Mouse (Mus musculus): Measurements from ENCODE around the gene 2310034G01Rik. TPM values are rescaled to one million over a fixed set of nuclear protein-coding genes. Genes with fewer than 3 reads are reported as not detected.
A peak's percentile ranks its signal among the peaks of the same experiment; 100 is the strongest.

Gene 2310034G01Rik
- 1.7 and 1.8 TPM in 2 replicates for polyA plus RNA-seq (2015; fragmentation: Nextera tagmentation; extraction: Ambion mirVana)

GRCm38 (mm10) chr19:46350168-46350932 lies at the start of gene 2310034G01Rik:
2310034G01Rik (minus strand) TSS chr19:46350302.
- whole genome bisulfite sequencing = 54% methylated on average over 10 of the region's 10 CpGs
- Histone ChIP-seq H3K4me1 (ENCODE audit: control insufficient read depth, insufficient read depth, low read length) (peaks cover 13% of the 10 kb centered on the region), H3K36me3 (ENCODE audit: control insufficient read depth, insufficient read depth, low read length) (no peaks in the 10 kb centered on the region), H3K9me3 (replicated peaks; ENCODE audit: control insufficient read depth, low read length) (no peaks in the 10 kb centered on the region), H3K4me2 (ENCODE audit: low read depth, low read length) (peak within 1 kb of the TSS; percentile 81), H3K27me3 (ENCODE audit: control insufficient read depth, insufficient read depth, low read length) (no peaks in the 10 kb centered on the region), H3K4me3 (replicated peaks; ENCODE audit: low read length) (peak within 1 kb of the TSS; percentile 69), H3K27ac (ENCODE audit: low read length) (peak within 1 kb of the TSS; percentile 76), H3K9ac (ENCODE audit: low read length) (peak within 1 kb of the TSS; percentile 89)
- peak; percentile 49; the same call in 1 of the 2 replicates for ATAC-seq (ENCODE audit: insufficient read depth, low FRiP score)

- Histone ChIP-seq H3K4me2 (ENCODE audit: low read depth, low read length) (no peak overlapping the region), H3K4me3 (replicated peaks; ENCODE audit: low read length) (no peak overlapping the region), H3K27me3 (ENCODE audit: control insufficient read depth, insufficient read depth, low read length) (no peaks in the 10 kb centered on the region), H3K36me3 (ENCODE audit: control insufficient read depth, insufficient read depth, low read length) (peaks cover 10% of the 10 kb centered on the region; the same call in 1 of the 2 replicates), H3K27ac (ENCODE audit: low read length) (no peak overlapping the region), H3K9me3 (replicated peaks; ENCODE audit: control insufficient read depth, low read length) (no peaks in the 10 kb centered on the region), H3K9ac (ENCODE audit: low read length) (0 out of 2 replicates have a peak overlapping the region, but pooled peaks have one; percentile 24), H3K4me1 (ENCODE audit: control insufficient read depth, insufficient read depth, low read length) (peaks cover 18% of the 10 kb centered on the region)
- ATAC-seq (ENCODE audit: insufficient read depth, low FRiP score) = no peak
- WGBS = 77% methylated on average over 7 of the region's 7 CpGs
These were observed 49.8 kb upstream of the 2310034G01Rik start for GRCm38 (mm10) chr19:46399886-46400285.

GRCm38 (mm10) chr19:46399372-46399771 lies 49.3 kb upstream of the 2310034G01Rik start:
- Histone ChIP-seq H3K27ac (ENCODE audit: low read length) (no peak overlapping the region), H3K4me2 (ENCODE audit: low read depth, low read length) (no peak overlapping the region), H3K36me3 (ENCODE audit: control insufficient read depth, insufficient read depth, low read length) (peaks cover 10% of the 10 kb centered on the region; the same call in 1 of the 2 replicates), H3K9me3 (replicated peaks; ENCODE audit: control insufficient read depth, low read length) (no peaks in the 10 kb centered on the region), H3K4me1 (ENCODE audit: control insufficient read depth, insufficient read depth, low read length) (peaks cover 21% of the 10 kb centered on the region), H3K27me3 (ENCODE audit: control insufficient read depth, insufficient read depth, low read length) (no peaks in the 10 kb centered on the region), H3K4me3 (replicated peaks; ENCODE audit: low read length) (no peak overlapping the region), H3K9ac (ENCODE audit: low read length) (no peak overlapping the region)
- 81% methylated on average over 6 of the region's 6 CpGs for WGBS
- ATAC-seq (ENCODE audit: insufficient read depth, low FRiP score) = no peak

GRCm38 (mm10) chr19:46398401-46398800 lies 48.3 kb upstream of the 2310034G01Rik start:
- Histone ChIP-seq H3K4me1 (ENCODE audit: control insufficient read depth, insufficient read depth, low read length) (peaks cover 29% of the 10 kb centered on the region), H3K4me2 (ENCODE audit: low read depth, low read length) (peak overlapping the region; percentile 73), H3K4me3 (replicated peaks; ENCODE audit: low read length) (peak overlapping the region; percentile 92), H3K27ac (ENCODE audit: low read length) (no peak overlapping the region), H3K27me3 (ENCODE audit: control insufficient read depth, insufficient read depth, low read length) (no peaks in the 10 kb centered on the region), H3K36me3 (ENCODE audit: control insufficient read depth, insufficient read depth, low read length) (0 out of 2 replicates have a peak, but pooled peaks cover 6% of the 10 kb centered on the region), H3K9ac (ENCODE audit: low read length) (peak overlapping the region; percentile 89), H3K9me3 (replicated peaks; ENCODE audit: control insufficient read depth, low read length) (no peaks in the 10 kb centered on the region)
- ATAC-seq (ENCODE audit: insufficient read depth, low FRiP score) = no peak
- WGBS = 47% methylated on average over 3 of the region's 3 CpGs

GRCm38 (mm10) chr19:46397436-46398001 lies 47.4 kb upstream of the 2310034G01Rik start:
- no peak for ATAC-seq (ENCODE audit: insufficient read depth, low FRiP score)
- H3K36me3 ChIP-seq (ENCODE audit: control insufficient read depth, insufficient read depth, low read length) = 0 out of 2 replicates have a peak, but pooled peaks cover 3% of the 10 kb centered on the region
- peak overlapping the region; percentile 87; the same call in 1 of the 2 replicates for H3K27ac ChIP-seq (ENCODE audit: low read length)
- H3K27me3 ChIP-seq (ENCODE audit: control insufficient read depth, insufficient read depth, low read length) = no peaks in the 10 kb centered on the region
- H3K9ac ChIP-seq (ENCODE audit: low read length) = peak overlapping the region; percentile 89
- H3K9me3 ChIP-seq (replicated peaks; ENCODE audit: control insufficient read depth, low read length) = no peaks in the 10 kb centered on the region
- peak overlapping the region; percentile 73 for H3K4me2 ChIP-seq (ENCODE audit: low read depth, low read length)
- 3% methylated on average over 19 of the region's 19 CpGs for WGBS
- H3K4me1 ChIP-seq (ENCODE audit: control insufficient read depth, insufficient read depth, low read length) = peaks cover 30% of the 10 kb centered on the region
- H3K4me3 ChIP-seq (replicated peaks; ENCODE audit: low read length) = peak overlapping the region; percentile 92

- Histone ChIP-seq H3K27ac (ENCODE audit: low read length) (peak within 1 kb of the TSS; percentile 87), H3K4me1 (ENCODE audit: control insufficient read depth, insufficient read depth, low read length) (peaks cover 30% of the 10 kb centered on the region), H3K9me3 (replicated peaks; ENCODE audit: control insufficient read depth, low read length) (no peaks in the 10 kb centered on the region), H3K27me3 (ENCODE audit: control insufficient read depth, insufficient read depth, low read length) (no peaks in the 10 kb centered on the region), H3K4me2 (ENCODE audit: low read depth, low read length) (peak within 1 kb of the TSS; percentile 73), H3K9ac (ENCODE audit: low read length) (peak within 1 kb of the TSS; percentile 89), H3K36me3 (ENCODE audit: control insufficient read depth, insufficient read depth, low read length) (0 out of 2 replicates have a peak, but pooled peaks cover 3% of the 10 kb centered on the region), H3K4me3 (replicated peaks; ENCODE audit: low read length) (peak within 1 kb of the TSS; percentile 92)
- under 1% methylated on average over 57 of the region's 57 CpGs for WGBS
- peak; percentile 91 for ATAC-seq (ENCODE audit: insufficient read depth, low FRiP score)
These were observed 46.8 kb upstream of the 2310034G01Rik start, which contains the start of gene Sufu for GRCm38 (mm10) chr19:46396686-46397435. Sufu (plus strand) TSS chr19:46396896.

- Histone ChIP-seq H3K4me1 (ENCODE audit: control insufficient read depth, insufficient read depth, low read length) (peaks cover 30% of the 10 kb centered on the region), H3K4me2 (ENCODE audit: low read depth, low read length) (peak overlapping the region; percentile 48), H3K9ac (ENCODE audit: low read length) (peak overlapping the region; percentile 4; the same call in 1 of the 2 replicates), H3K27me3 (ENCODE audit: control insufficient read depth, insufficient read depth, low read length) (no peaks in the 10 kb centered on the region), H3K4me3 (replicated peaks; ENCODE audit: low read length) (peak overlapping the region; percentile 79), H3K36me3 (ENCODE audit: control insufficient read depth, insufficient read depth, low read length) (0 out of 2 replicates have a peak, but pooled peaks cover under 1% of the 10 kb centered on the region), H3K27ac (ENCODE audit: low read length) (no peak overlapping the region), H3K9me3 (replicated peaks; ENCODE audit: control insufficient read depth, low read length) (no peaks in the 10 kb centered on the region)
- ATAC-seq (ENCODE audit: insufficient read depth, low FRiP score) = no peak
- WGBS = 10% methylated on average over 8 of the region's 8 CpGs
These were observed 46.0 kb upstream of the 2310034G01Rik start for GRCm38 (mm10) chr19:46396109-46396508.

- Histone ChIP-seq H3K27me3 (ENCODE audit: control insufficient read depth, insufficient read depth, low read length) (no peaks in the 10 kb centered on the region), H3K4me2 (ENCODE audit: low read depth, low read length) (peak within 1 kb of the TSS; percentile 78), H3K9ac (ENCODE audit: low read length) (peak within 1 kb of the TSS; percentile 85), H3K4me1 (ENCODE audit: control insufficient read depth, insufficient read depth, low read length) (peaks cover 30% of the 10 kb centered on the region), H3K36me3 (ENCODE audit: control insufficient read depth, insufficient read depth, low read length) (no peaks in the 10 kb centered on the region), H3K4me3 (replicated peaks; ENCODE audit: low read length) (peak within 1 kb of the TSS; percentile 79), H3K9me3 (replicated peaks; ENCODE audit: control insufficient read depth, low read length) (no peaks in the 10 kb centered on the region), H3K27ac (ENCODE audit: low read length) (peak within 1 kb of the TSS; percentile 84)
- ATAC-seq (ENCODE audit: insufficient read depth, low FRiP score) = peak; percentile 95
- WGBS = under 1% methylated on average over 51 of the region's 51 CpGs
These were observed 45.3 kb upstream of the 2310034G01Rik start, which contains the start of gene Actr1a for GRCm38 (mm10) chr19:46395109-46396009. Actr1a (minus strand) TSS chr19:46395748.
